27 mouse cellular contexts compared by ENCODE assay signal in the genomic region with DNA sequence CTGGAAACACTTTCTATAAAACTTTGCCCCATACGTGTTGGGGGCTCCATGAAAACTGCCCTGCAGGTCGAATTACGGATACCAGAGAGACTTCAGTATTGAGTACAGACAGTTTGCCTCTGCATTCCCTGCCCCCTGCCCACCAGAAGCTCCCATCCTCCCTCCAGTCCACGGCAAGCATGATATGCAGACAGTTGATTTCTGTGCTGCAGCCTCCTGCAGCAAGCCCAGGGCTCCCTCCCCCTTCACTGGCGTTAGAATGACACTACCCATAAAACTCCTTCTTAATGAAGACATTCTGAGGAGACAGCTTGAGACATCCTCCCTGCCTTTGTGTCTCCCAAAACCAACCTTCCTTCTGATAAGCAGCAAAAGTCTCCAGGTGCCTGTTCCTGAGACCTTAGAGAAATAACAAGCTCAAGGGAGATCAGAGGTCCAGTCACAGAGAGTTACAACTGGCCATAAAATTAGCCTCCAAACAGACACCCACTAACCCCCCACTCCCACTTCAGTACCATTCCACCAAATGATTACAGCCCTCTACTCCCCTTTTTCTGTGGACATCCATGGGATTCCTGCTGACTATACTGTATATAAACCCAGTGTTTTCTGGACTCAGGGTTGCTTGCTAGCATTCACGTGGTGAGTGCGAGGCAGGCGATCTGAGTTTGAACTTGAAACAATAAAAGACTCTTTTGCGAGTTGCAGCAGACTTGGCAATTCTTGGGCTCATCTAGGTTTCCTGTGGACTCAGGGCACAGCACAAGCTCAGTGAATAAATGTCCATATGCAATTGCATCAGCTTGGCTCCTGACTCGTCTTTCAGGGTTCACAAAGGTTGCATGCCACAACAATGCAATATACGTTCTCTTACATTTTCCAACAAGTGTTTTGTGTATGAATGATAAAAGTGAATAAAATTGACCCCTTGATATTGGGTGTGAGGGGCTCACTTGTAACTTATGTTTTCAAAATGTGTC. TPM values are rescaled to one million over a fixed set of nuclear protein-coding genes. Genes with fewer than 3 reads are reported as not detected.
A peak's percentile ranks its signal among the peaks of the same experiment; 100 is the strongest.
DNase-seq lines count a peak whose midpoint lies in the region; ATAC-seq and TF ChIP-seq lines count a peak whose summit lies in the region.
"Had no signal": no experiment of that assay in that cellular context is flagged by ENCODE, and none has a peak within 500 bp of the region (broad histone marks: within the 10 kb centered on the region; RNA-seq: fewer than 3 reads in every experiment).

No protein-coding gene starts in this region.

- H3K9me3 ChIP-seq in heart, postnatal 0 days (replicated peaks; ENCODE audit: control insufficient read depth, low read length), result no peaks in the 10 kb centered on the region
- no peaks in the 10 kb centered on the region for H3K9me3 ChIP-seq in liver, postnatal 0 days (ENCODE audit: low read length)
- H3K9me3 ChIP-seq: embryonic facial prominence, embryonic 10.5 days; forebrain, embryonic 12.5 days; hindbrain, embryonic 12.5 days; limb, embryonic 15.5 days; liver, embryonic 15.5 days; midbrain, embryonic 10.5 days had no signal

- no peak overlapping the region for H3K4me3 ChIP-seq in heart, postnatal 0 days (ENCODE audit: low read depth, low read length)
- no peak overlapping the region for H3K4me3 ChIP-seq in liver, postnatal 0 days (ENCODE audit: low read depth, low read length)
- H3K4me3 ChIP-seq in myocyte, result no peak overlapping the region
- H3K4me3 ChIP-seq: embryonic facial prominence, embryonic 10.5 days; forebrain, embryonic 12.5 days; hindbrain, embryonic 12.5 days; limb, embryonic 15.5 days; liver, embryonic 15.5 days; midbrain, embryonic 10.5 days had no signal

- H3K9ac ChIP-seq in heart, postnatal 0 days (replicated peaks; ENCODE audit: low read depth, low read length), result no peak overlapping the region
- no peak overlapping the region for H3K9ac ChIP-seq in liver, postnatal 0 days (replicated peaks)
- H3K9ac ChIP-seq: forebrain, embryonic 12.5 days; hindbrain, embryonic 12.5 days; limb, embryonic 15.5 days; liver, embryonic 15.5 days had no signal

- H3K79me2 ChIP-seq in myocyte (ENCODE audit: control insufficient read depth, insufficient read depth), result no peaks in the 10 kb centered on the region

- WGBS in heart, postnatal 0 days, result 65% methylated on average over 11 of the region's 11 CpGs
- 71% methylated on average over 11 of the region's 11 CpGs for WGBS in liver, postnatal 0 days (ENCODE audit: insufficient replicate concordance)

- TF ChIP-seq POLR2A in myocyte (IDR thresholded peaks at IDR 0.05; ENCODE audit: insufficient read length, low read depth), result no peak

- no peak for DNase-seq in heart, postnatal 0 days (ENCODE audit: low spot score)
- DNase-seq in heart, adult 18-20 months, result no peak
- DNase-seq in liver, postnatal 0 days, result no peak
- DNase-seq in liver (no peak), adipocyte (ENCODE audit: low spot score) (peak; percentile 22)
- DNase-seq in cerebellum, postnatal 10 days, result no peak
- DNase-seq in right cerebral cortex, postnatal 25 days, result no peak
- DNase-seq: cerebellum, adult 9-10 months; gastrocnemius, postnatal 36 days; left cerebral cortex, postnatal 4 days; right cerebral cortex, postnatal 14 days had no signal

- H3K27ac ChIP-seq in heart, postnatal 0 days (ENCODE audit: low read depth), result peak overlapping the region; percentile 25; the same call in 1 of the 2 replicates
- H3K27ac ChIP-seq in liver, postnatal 0 days (ENCODE audit: low read depth), result no peak overlapping the region
- H3K27ac ChIP-seq: embryonic facial prominence, embryonic 10.5 days; forebrain, embryonic 12.5 days; hindbrain, embryonic 12.5 days; limb, embryonic 15.5 days; liver, embryonic 15.5 days; midbrain, embryonic 10.5 days had no signal

- no peaks in the 10 kb centered on the region for H3K27me3 ChIP-seq in heart, postnatal 0 days (ENCODE audit: control insufficient read depth, insufficient read depth, low read length)
- H3K27me3 ChIP-seq in liver, postnatal 0 days (ENCODE audit: insufficient read depth, low read length), result no peaks in the 10 kb centered on the region
- peaks cover 5% of the 10 kb centered on the region for H3K27me3 ChIP-seq in myocyte (ENCODE audit: control insufficient read depth, insufficient read depth, insufficient read length)
- H3K27me3 ChIP-seq: forebrain, embryonic 12.5 days; hindbrain, embryonic 12.5 days; limb, embryonic 15.5 days had no signal

- no peak overlapping the region for H3ac ChIP-seq in myocyte (ENCODE audit: control insufficient read depth, insufficient read length)

- ATAC-seq in heart, postnatal 0 days (ENCODE audit: insufficient read depth, low read depth), result peak; percentile 47; the same call in 1 of the 2 replicates
- ATAC-seq in liver, postnatal 0 days, result peak; percentile 74

- H3K4me1 ChIP-seq in heart, postnatal 0 days (ENCODE audit: control insufficient read depth, insufficient read depth), result no peaks in the 10 kb centered on the region
- H3K4me1 ChIP-seq in liver, postnatal 0 days (ENCODE audit: insufficient read depth), result no peaks in the 10 kb centered on the region
- H3K4me1 ChIP-seq: forebrain, embryonic 12.5 days; hindbrain, embryonic 12.5 days; liver, embryonic 15.5 days; midbrain, embryonic 10.5 days had no signal

- no peaks in the 10 kb centered on the region for H3K36me3 ChIP-seq in heart, postnatal 0 days (replicated peaks; ENCODE audit: control insufficient read depth, insufficient read depth, low read length)
- no peaks in the 10 kb centered on the region for H3K36me3 ChIP-seq in liver, postnatal 0 days (replicated peaks; ENCODE audit: insufficient read depth, low read length)
- no peaks in the 10 kb centered on the region for H3K36me3 ChIP-seq in myocyte (ENCODE audit: control insufficient read depth, insufficient read depth)
- H3K36me3 ChIP-seq: embryonic facial prominence, embryonic 10.5 days; forebrain, embryonic 12.5 days; hindbrain, embryonic 12.5 days; limb, embryonic 15.5 days; liver, embryonic 15.5 days; midbrain, embryonic 10.5 days had no signal

- TF ChIP-seq CTCF in heart, postnatal 0 days (IDR thresholded peaks at IDR 0.05; ENCODE audit: low read depth), result no peak
- no peak for TF ChIP-seq CTCF in liver, postnatal 0 days (IDR thresholded peaks at IDR 0.05; ENCODE audit: low read depth)

- no peak for TF ChIP-seq EP300 in heart, postnatal 0 days (IDR thresholded peaks at IDR 0.05; ENCODE audit: low read depth)
- no peak for TF ChIP-seq EP300 in liver, postnatal 0 days (IDR thresholded peaks at IDR 0.05; ENCODE audit: low read depth)

- H3K4me2 ChIP-seq in heart, postnatal 0 days (ENCODE audit: low read depth, low read length), result no peak overlapping the region
- no peak overlapping the region for H3K4me2 ChIP-seq in liver, postnatal 0 days (ENCODE audit: low read depth, low read length)
- H3K4me2 ChIP-seq in myocyte (ENCODE audit: low read depth), result no peak overlapping the region
- H3K4me2 ChIP-seq: forebrain, embryonic 12.5 days; hindbrain, embryonic 12.5 days; limb, embryonic 15.5 days; liver, embryonic 15.5 days had no signal

TF ChIP-seq in myocyte, 11 proteins besides CTCF, POLR2A, EP300 and RAD21:
- TF ChIP-seq CEBPB (IDR thresholded peaks at IDR 0.05; ENCODE audit: insufficient read depth, poor library complexity, severe bottlenecking) (peak; percentile 55; the same call in 1 of the 2 replicates), E2F4 (IDR thresholded peaks at IDR 0.05; ENCODE audit: insufficient read depth) (no peak)

RNA-seq across cellular contexts. Expression of gene Msmb, which starts 20.6 kb away (rescaled TPM):
- not detected in 2 replicates for total RNA-seq in heart, postnatal 0 days (2014; rRNA removed; ENCODE audit: low replicate concordance)
- polyA plus RNA-seq in heart, postnatal 0 days (2015; fragmentation: Nextera tagmentation; extraction: Ambion mirVana), result not detected in 2 replicates
- total RNA-seq in heart, adult 18-20 months (2021), result not detected
- 0.22 and 0.44 TPM in 2 replicates for polyA plus RNA-seq in liver, postnatal 0 days (2015; fragmentation: Nextera tagmentation; extraction: Ambion mirVana)
- not detected for polyA plus RNA-seq in myocyte (2012; fragmentation: generic; extraction: Trizol)
- total RNA-seq: adrenal gland, adult 18-20 months; adrenal gland, postnatal 36 days; gastrocnemius, postnatal 36 days; layer of hippocampus, adult 18-20 months; layer of hippocampus, postnatal 14 days; left cerebral cortex, adult 8-10 months; left cerebral cortex, postnatal 4 days; midbrain, postnatal 0 days had no signal
- polyA plus RNA-seq: cortical plate, adult 2 months; embryonic facial prominence, embryonic 10.5 days; forebrain, embryonic 12.5 days; heart, embryonic 14.5 days; hindbrain, embryonic 12.5 days; limb, embryonic 15.5 days; midbrain, embryonic 10.5 days; midbrain, postnatal 0 days; neural tube, embryonic 11.5 days had no signal

RNA-seq across cellular contexts. Expression of gene Dph3, which starts 35.7 kb away (rescaled TPM):
- total RNA-seq in heart, postnatal 0 days (2014; rRNA removed; ENCODE audit: low replicate concordance), result 35.0 and 54.1 TPM in 2 replicates
- polyA plus RNA-seq in heart, postnatal 0 days (2015; fragmentation: Nextera tagmentation; extraction: Ambion mirVana), result 102 and 103 TPM in 2 replicates
- total RNA-seq in heart, adult 18-20 months (2021), result 10 to 100 TPM; 89.0 to 90.5 TPM
- polyA plus RNA-seq in liver, postnatal 0 days (2015; fragmentation: Nextera tagmentation; extraction: Ambion mirVana), result 55.9 and 58.1 TPM in 2 replicates
- polyA plus RNA-seq in myocyte (2012; fragmentation: generic; extraction: Trizol), result 72.2 TPM

RNA-seq across cellular contexts. Expression of gene Oxnad1, which starts 36.1 kb away (rescaled TPM):
- 68.6 and 85.5 TPM in 2 replicates for total RNA-seq in heart, postnatal 0 days (2014; rRNA removed; ENCODE audit: low replicate concordance)
- 48.4 and 48.7 TPM in 2 replicates for polyA plus RNA-seq in heart, postnatal 0 days (2015; fragmentation: Nextera tagmentation; extraction: Ambion mirVana)
- 10 to 100 TPM; 53.0 to 54.7 TPM for total RNA-seq in heart, adult 18-20 months (2021)
- 13.5 and 14.3 TPM in 2 replicates for polyA plus RNA-seq in liver, postnatal 0 days (2015; fragmentation: Nextera tagmentation; extraction: Ambion mirVana)
- 24.8 TPM for polyA plus RNA-seq in myocyte (2012; fragmentation: generic; extraction: Trizol)

RNA-seq across cellular contexts. Expression of gene Ncoa4, which starts 38.4 kb away (rescaled TPM):
- 137 and 180 TPM in 2 replicates for total RNA-seq in heart, postnatal 0 days (2014; rRNA removed; ENCODE audit: low replicate concordance)
- 60.8 and 62.1 TPM in 2 replicates for polyA plus RNA-seq in heart, postnatal 0 days (2015; fragmentation: Nextera tagmentation; extraction: Ambion mirVana)
- total RNA-seq in heart, adult 18-20 months (2021), result 100 to 1,000 TPM; 146 to 149 TPM
- polyA plus RNA-seq in liver, postnatal 0 days (2015; fragmentation: Nextera tagmentation; extraction: Ambion mirVana), result 126 and 141 TPM in 2 replicates
- polyA plus RNA-seq in myocyte (2012; fragmentation: generic; extraction: Trizol), result 20.2 TPM
